8 mouse cellular contexts compared by ENCODE assay signal in genomic region chr8:123234918-123235519, GRCm38 (mm10). TPM values are rescaled to one million over a fixed set of nuclear protein-coding genes. Genes with fewer than 3 reads are reported as not detected.
DNase-seq lines count a peak whose midpoint lies in the region; ATAC-seq lines count a peak whose summit lies in the region.

No protein-coding gene starts in this region.

- peaks cover 13% of the 10 kb centered on the region for H3K4me1 ChIP-seq in kidney, embryonic 14.5 days (ENCODE audit: control insufficient read depth, insufficient read depth, low read length)
- H3K4me1 ChIP-seq in forebrain, embryonic 14.5 days (ENCODE audit: control insufficient read depth, insufficient read depth, low read length), result peaks cover 7% of the 10 kb centered on the region
- H3K4me1 ChIP-seq in midbrain, embryonic 13.5 days (replicated peaks), result peaks cover 30% of the 10 kb centered on the region

- peak overlapping the region; percentile 93 for H3K4me2 ChIP-seq in kidney, embryonic 14.5 days (replicated peaks; ENCODE audit: low read depth, low read length)
- H3K4me2 ChIP-seq in forebrain, embryonic 14.5 days (ENCODE audit: low read length), result peak overlapping the region; percentile 68
- H3K4me2 ChIP-seq in midbrain, embryonic 13.5 days (replicated peaks), result peak overlapping the region; percentile 74

- WGBS in kidney, embryonic 14.5 days, result 19% methylated on average over 13 of the region's 13 CpGs
- WGBS in forebrain, embryonic 14.5 days, result 27% methylated on average over 13 of the region's 13 CpGs
- WGBS in midbrain, embryonic 13.5 days, result 29% methylated on average over 13 of the region's 13 CpGs

- ATAC-seq in kidney, embryonic 14.5 days (ENCODE audit: low FRiP score, low TSS enrichment), result 0 out of 2 replicates have a peak, but pooled peaks have one; percentile 6
- no peak; the same call in 1 of the 2 replicates for ATAC-seq in forebrain, embryonic 14.5 days
- peak; percentile 12 for ATAC-seq in midbrain, embryonic 13.5 days
- no peak for ATAC-seq in monocyte, adult 5-6 weeks (replicated peaks; ENCODE audit: insufficient number of reproducible peaks, low FRiP score, low TSS enrichment, poor library complexity, severe bottlenecking)

- DNase-seq in kidney, adult 11 months, result no peak
- peak; percentile 56 for DNase-seq in R1 (ENCODE audit: low read depth, low spot score)
- peak; percentile 52 for DNase-seq in forebrain, embryonic 14.5 days (ENCODE audit: low spot score)
- peak; percentile 61 to 70 for DNase-seq in layer of hippocampus, postnatal 10 days (ENCODE audit: low spot score in 2 of 2)
- no peak for DNase-seq in yolk sac, embryonic 10.5 days (ENCODE audit: low spot score)

- H3K9me3 ChIP-seq in kidney, embryonic 14.5 days (ENCODE audit: control insufficient read depth, low read length), result no peaks in the 10 kb centered on the region
- no peaks in the 10 kb centered on the region for H3K9me3 ChIP-seq in forebrain, embryonic 14.5 days (replicated peaks; ENCODE audit: control insufficient read depth, low read length)
- H3K9me3 ChIP-seq in midbrain, embryonic 13.5 days, result no peaks in the 10 kb centered on the region

- peaks cover 13% of the 10 kb centered on the region for H3K27me3 ChIP-seq in kidney, embryonic 14.5 days (ENCODE audit: control insufficient read depth, insufficient read depth, low read length)
- H3K27me3 ChIP-seq in forebrain, embryonic 14.5 days (replicated peaks; ENCODE audit: control insufficient read depth, insufficient read depth, low read length), result peaks cover 22% of the 10 kb centered on the region
- peaks cover 41% of the 10 kb centered on the region for H3K27me3 ChIP-seq in midbrain, embryonic 13.5 days

- H3K4me3 ChIP-seq in kidney, embryonic 14.5 days (ENCODE audit: low read length), result peak overlapping the region; percentile 59
- peak overlapping the region; percentile 36 for H3K4me3 ChIP-seq in forebrain, embryonic 14.5 days (ENCODE audit: low read depth, low read length)
- H3K4me3 ChIP-seq in midbrain, embryonic 13.5 days (replicated peaks), result peak overlapping the region; percentile 42

- no peak overlapping the region for H3K27ac ChIP-seq in kidney, embryonic 14.5 days (ENCODE audit: low read depth, low read length)
- no peak overlapping the region for H3K27ac ChIP-seq in forebrain, embryonic 14.5 days (ENCODE audit: low read depth, low read length)
- no peak overlapping the region for H3K27ac ChIP-seq in midbrain, embryonic 13.5 days

- H3K9ac ChIP-seq in kidney, embryonic 14.5 days (ENCODE audit: low read depth, low read length), result peak overlapping the region; percentile 46; the same call in 1 of the 2 replicates
- H3K9ac ChIP-seq in forebrain, embryonic 14.5 days (ENCODE audit: low read length), result peak overlapping the region; percentile 56
- H3K9ac ChIP-seq in midbrain, embryonic 13.5 days (replicated peaks), result peak overlapping the region; percentile 68

- no peaks in the 10 kb centered on the region for H3K36me3 ChIP-seq in kidney, embryonic 14.5 days (ENCODE audit: control insufficient read depth, insufficient read depth, low read length)
- H3K36me3 ChIP-seq in forebrain, embryonic 14.5 days (ENCODE audit: control insufficient read depth, insufficient read depth, low read length), result no peaks in the 10 kb centered on the region
- peaks cover 10% of the 10 kb centered on the region for H3K36me3 ChIP-seq in midbrain, embryonic 13.5 days

RNA-seq across cellular contexts. Expression of gene Spata2l, which starts 1.0 kb away (rescaled TPM):
- 2.2 and 3.2 TPM in 2 replicates for polyA plus RNA-seq in kidney, embryonic 14.5 days (2014; fragmentation: Nextera tagmentation; extraction: Ambion mirVana)
- 2.4 and 4.1 TPM in 2 replicates for polyA plus RNA-seq in forebrain, embryonic 14.5 days (2014; fragmentation: Nextera tagmentation; extraction: Ambion mirVana)
- 10 to 100 TPM; 83.0 to 91.1 TPM for total RNA-seq in layer of hippocampus, postnatal 10 days (2021)
- polyA plus RNA-seq in midbrain, embryonic 13.5 days (2015; fragmentation: Nextera tagmentation; extraction: Ambion mirVana), result 2.7 and 2.8 TPM in 2 replicates
- 0.85 to 3.6 TPM (median 0.95 TPM) in 3 replicates for total RNA-seq in monocyte, adult 5-6 weeks (2017)

RNA-seq across cellular contexts. Expression of gene Cdk10, which starts 10.4 kb away (rescaled TPM):
- polyA plus RNA-seq in kidney, embryonic 14.5 days (2014; fragmentation: Nextera tagmentation; extraction: Ambion mirVana), result 33.5 and 36.4 TPM in 2 replicates
- polyA plus RNA-seq in forebrain, embryonic 14.5 days (2014; fragmentation: Nextera tagmentation; extraction: Ambion mirVana), result 41.1 and 43.1 TPM in 2 replicates
- 10 to 100 TPM; 70.3 to 80.8 TPM for total RNA-seq in layer of hippocampus, postnatal 10 days (2021)
- polyA plus RNA-seq in midbrain, embryonic 13.5 days (2015; fragmentation: Nextera tagmentation; extraction: Ambion mirVana), result 48.3 and 48.7 TPM in 2 replicates
- total RNA-seq in monocyte, adult 5-6 weeks (2017), result 25.8 to 42.8 TPM (median 39.1 TPM) in 3 replicates

RNA-seq across cellular contexts. Expression of gene Zfp276, which starts 19.0 kb away (rescaled TPM):
- 17.2 and 20.4 TPM in 2 replicates for polyA plus RNA-seq in kidney, embryonic 14.5 days (2014; fragmentation: Nextera tagmentation; extraction: Ambion mirVana)
- polyA plus RNA-seq in forebrain, embryonic 14.5 days (2014; fragmentation: Nextera tagmentation; extraction: Ambion mirVana), result 14.7 and 18.5 TPM in 2 replicates
- total RNA-seq in layer of hippocampus, postnatal 10 days (2021), result 10 to 100 TPM; 23.5 to 26.1 TPM
- 23.6 and 26.3 TPM in 2 replicates for polyA plus RNA-seq in midbrain, embryonic 13.5 days (2015; fragmentation: Nextera tagmentation; extraction: Ambion mirVana)
- 17.2 to 28.0 TPM (median 25.4 TPM) in 3 replicates for total RNA-seq in monocyte, adult 5-6 weeks (2017)

RNA-seq across cellular contexts. Expression of gene Vps9d1, which starts 19.1 kb away (rescaled TPM):
- polyA plus RNA-seq in kidney, embryonic 14.5 days (2014; fragmentation: Nextera tagmentation; extraction: Ambion mirVana), result 18.0 and 25.9 TPM in 2 replicates
- 31.9 and 41.5 TPM in 2 replicates for polyA plus RNA-seq in forebrain, embryonic 14.5 days (2014; fragmentation: Nextera tagmentation; extraction: Ambion mirVana)
- total RNA-seq in layer of hippocampus, postnatal 10 days (2021), result 10 to 100 TPM; 58.4 to 63.4 TPM
- polyA plus RNA-seq in midbrain, embryonic 13.5 days (2015; fragmentation: Nextera tagmentation; extraction: Ambion mirVana), result 51.5 and 53.4 TPM in 2 replicates
- total RNA-seq in monocyte, adult 5-6 weeks (2017), result 28.2 to 59.4 TPM (median 54.9 TPM) in 3 replicates

RNA-seq across cellular contexts. Expression of gene Spata33, which starts 22.4 kb away (rescaled TPM):
- 5.1 and 5.8 TPM in 2 replicates for polyA plus RNA-seq in kidney, embryonic 14.5 days (2014; fragmentation: Nextera tagmentation; extraction: Ambion mirVana)
- 5.8 and 6.5 TPM in 2 replicates for polyA plus RNA-seq in forebrain, embryonic 14.5 days (2014; fragmentation: Nextera tagmentation; extraction: Ambion mirVana)
- 1 to 10 TPM; 7.7 to 9.8 TPM for total RNA-seq in layer of hippocampus, postnatal 10 days (2021)
- polyA plus RNA-seq in midbrain, embryonic 13.5 days (2015; fragmentation: Nextera tagmentation; extraction: Ambion mirVana), result 6.5 and 7.2 TPM in 2 replicates
- total RNA-seq in monocyte, adult 5-6 weeks (2017), result not detected in 3 replicates

Comparison
In these comparisons a context has a peak if more than half of its experiments do, and no peak if none do; other contexts are left out.
1. ATAC-seq: peak in kidney, embryonic 14.5 days (single experiment) and midbrain, embryonic 13.5 days (single experiment); none in forebrain, embryonic 14.5 days (single experiment) and monocyte, adult 5-6 weeks (single experiment).
2. DNase-seq: peak in R1 (single experiment), forebrain, embryonic 14.5 days (single experiment) and layer of hippocampus, postnatal 10 days (2 of 2); none in kidney, adult 11 months (single experiment) and yolk sac, embryonic 10.5 days (single experiment).
3. Peak in every context shown above with its lines, with median percentiles within 50 percentile points of each other: H3K4me2 ChIP-seq, H3K4me3 ChIP-seq and H3K9ac ChIP-seq.